Mouse (Mus musculus) CD4-positive helper T cell, adult 2 months (primary cell): ENCODE measurements around the gene Hebp1.
A peak's percentile ranks its signal among the peaks of the same experiment; 100 is the strongest.

Experiments used
- DNase-seq: peaks from one replicate; pipeline ENCODE4 v3.0.0-alpha.2; 2012; ENCODE audit warnings: low read depth, missing footprints, low spot score

Gene Hebp1

DNA sequence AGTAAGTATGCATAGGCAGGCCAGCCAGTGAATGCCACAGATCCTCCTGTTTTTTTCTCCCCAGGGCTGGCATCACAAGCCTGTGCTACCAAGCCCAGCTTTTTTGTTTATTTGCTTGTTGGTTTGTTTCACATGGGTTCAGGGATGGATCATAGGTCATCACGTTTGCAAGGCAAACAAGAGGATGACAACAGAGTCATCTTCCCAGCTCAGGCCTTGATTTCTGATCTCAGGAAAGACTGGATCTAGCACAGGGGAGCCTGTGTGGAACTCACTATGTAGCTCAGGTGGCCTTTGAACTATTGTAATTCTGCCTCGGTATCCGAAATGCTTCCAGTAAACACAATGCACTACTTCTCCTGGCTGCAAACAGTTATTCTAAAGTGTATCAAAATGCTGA lies 35.5 kb downstream of the Hebp1 start:
- no peak for DNase-seq

DNA sequence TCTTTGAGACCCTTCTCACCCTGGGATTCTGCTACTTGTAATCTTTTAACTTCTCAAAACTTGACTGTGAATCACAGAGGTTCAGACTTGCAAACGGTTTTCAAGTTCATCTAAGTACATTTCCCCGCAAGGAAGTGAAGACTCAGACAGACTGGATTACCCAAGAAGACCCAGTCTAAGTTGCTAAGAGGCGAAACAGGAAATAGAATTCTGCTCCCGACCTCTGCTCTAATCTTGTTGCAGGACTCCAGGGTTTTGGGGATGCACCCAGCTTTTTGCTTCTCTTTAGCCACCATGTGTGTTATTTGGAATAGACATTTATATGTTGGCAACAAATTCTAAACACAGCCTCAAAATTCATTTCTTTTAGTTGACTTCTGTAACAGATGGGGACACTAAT lies 36.5 kb downstream of the Hebp1 start:
- no peak for DNase-seq

DNA sequence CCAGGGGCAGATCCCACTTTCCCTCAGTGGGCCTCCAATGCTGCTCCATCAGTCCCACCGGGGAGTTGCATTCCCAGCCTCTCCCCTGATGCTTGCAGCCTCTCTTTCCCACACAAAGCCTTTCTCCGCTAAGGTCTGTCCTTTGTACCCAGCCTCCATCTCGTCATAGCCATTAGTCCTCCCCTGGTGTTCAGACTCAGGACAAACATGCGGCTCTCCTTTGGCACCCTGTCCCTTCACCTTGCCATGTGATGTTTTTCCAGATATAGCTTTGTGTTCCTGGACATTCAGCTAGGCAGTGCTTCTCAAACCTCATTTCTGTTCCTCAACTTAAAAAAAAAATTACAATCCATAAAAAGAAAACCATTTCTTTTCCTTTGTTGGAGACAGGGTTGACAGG lies 39.3 kb downstream of the Hebp1 start:
- DNase-seq = no peak

DNA sequence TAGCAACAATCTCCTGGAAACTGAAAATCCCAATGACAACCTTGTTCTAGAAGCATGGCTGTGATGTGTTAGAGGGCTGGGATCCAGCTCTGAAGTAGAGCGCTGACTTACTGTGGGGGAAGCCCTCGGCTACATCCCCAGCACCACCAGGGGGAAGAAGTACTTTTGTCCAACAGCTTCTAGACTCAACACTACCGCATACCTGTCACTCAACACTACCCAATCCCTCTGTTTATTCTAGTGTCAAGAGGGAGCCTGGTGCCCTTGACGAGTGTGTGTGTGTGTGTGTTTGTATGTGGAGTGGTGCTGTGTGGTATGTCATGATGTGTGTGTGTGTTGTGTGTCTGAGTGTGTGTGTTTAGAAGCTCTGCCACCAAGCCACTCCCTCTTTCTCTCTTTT lies 40.3 kb downstream of the Hebp1 start:
- no peak for DNase-seq

DNA sequence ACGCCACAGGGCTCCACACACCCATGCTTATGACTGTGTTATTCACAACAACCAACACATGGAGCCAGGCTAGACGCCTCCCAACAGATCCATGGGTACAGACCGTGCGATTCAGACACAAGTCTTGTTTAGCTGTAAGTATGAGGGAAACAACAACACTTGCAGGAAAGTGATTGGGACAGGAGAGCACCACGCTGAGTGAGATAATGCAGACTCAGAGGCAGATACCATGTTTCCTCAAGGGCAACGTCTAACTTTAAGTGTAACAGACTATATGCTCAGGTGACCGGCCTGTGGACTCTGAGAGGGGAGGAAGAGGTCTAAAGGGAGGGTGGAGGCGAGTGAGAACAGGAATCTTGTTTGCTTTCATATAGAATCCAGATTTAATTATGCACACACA lies 41.2 kb downstream of the Hebp1 start:
- DNase-seq = no peak

DNA sequence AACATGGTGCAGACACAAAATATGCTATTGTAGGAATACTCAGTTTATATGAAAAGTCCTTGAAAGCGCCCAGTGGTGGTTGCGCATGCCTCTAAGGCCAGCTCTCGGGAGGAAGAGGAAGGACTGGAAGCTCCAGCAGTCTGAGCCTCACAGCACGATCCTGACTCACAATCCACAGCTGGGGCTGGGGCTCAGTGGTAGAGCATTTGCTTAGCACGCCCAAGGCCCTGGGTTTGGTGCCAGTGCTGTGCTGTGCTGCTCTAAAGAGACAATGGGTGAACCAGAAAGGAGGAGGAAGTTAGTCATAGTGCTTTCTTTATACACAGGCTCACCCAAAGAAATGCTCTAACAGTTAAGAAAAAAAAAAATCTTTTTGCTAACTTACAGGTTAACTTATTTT lies 44.1 kb downstream of the Hebp1 start:
- DNase-seq = no peak

DNA sequence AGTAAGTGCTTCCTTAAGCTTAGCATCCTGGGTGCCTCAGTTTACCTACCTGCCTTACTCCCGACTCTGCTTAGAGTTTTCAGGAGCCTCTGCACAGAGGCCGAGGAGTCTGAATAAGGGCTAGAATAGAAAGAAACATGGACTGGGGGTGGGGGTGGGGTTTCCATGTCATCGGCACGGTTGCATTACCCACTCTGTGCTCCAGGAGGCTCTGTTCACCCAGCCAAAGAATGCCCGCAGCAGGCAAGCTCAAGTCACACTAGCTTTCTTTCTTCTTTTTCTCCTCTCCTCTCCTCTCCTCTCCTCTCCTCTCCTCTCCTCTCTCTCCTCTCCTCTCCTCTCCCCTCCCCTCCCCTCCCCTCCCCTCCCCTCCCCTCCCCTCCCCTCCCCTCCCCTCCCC lies 47.5 kb downstream of the Hebp1 start:
- DNase-seq = peak; percentile 22

DNA sequence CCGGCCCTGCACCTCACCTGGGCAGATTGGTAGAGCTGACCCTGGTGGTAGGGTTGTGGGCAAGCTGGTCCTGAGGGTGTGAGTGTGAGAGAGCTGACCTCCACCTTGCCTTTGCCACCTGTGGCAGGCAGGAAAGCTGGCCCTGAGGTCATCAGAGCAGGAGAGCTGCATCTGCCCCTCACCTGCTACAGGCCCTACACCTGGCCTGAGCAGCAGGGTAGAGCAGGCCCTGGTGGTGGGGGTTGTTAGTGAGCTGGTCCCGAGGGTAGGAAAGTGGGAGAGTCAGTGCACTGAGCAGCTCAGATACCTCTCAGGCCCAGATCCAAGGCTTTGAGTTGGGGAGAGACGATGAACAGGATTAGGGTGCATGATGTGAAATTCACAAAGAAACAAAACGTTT lies 48.1 kb downstream of the Hebp1 start:
- DNase-seq = no peak

DNA sequence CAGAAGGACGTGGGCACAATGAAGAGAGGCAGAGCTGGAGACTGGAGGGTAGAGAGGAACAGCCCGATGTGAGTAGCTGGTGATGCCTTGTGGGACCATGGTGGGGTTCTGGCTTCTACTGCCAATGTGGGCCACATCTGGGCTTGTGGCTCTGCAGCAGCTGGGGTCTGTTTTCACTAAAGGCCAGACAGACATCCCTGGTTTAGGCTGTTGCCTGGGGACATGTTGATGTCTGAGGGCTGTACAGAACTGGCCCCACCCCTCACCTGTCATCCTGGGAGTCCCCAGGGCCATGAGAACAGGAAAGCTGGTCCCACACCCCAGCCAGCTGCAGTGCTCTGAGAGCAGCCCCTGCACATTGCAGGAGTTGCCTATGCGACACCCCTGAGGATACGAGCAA lies 48.6 kb downstream of the Hebp1 start:
- DNase-seq = no peak

DNA sequence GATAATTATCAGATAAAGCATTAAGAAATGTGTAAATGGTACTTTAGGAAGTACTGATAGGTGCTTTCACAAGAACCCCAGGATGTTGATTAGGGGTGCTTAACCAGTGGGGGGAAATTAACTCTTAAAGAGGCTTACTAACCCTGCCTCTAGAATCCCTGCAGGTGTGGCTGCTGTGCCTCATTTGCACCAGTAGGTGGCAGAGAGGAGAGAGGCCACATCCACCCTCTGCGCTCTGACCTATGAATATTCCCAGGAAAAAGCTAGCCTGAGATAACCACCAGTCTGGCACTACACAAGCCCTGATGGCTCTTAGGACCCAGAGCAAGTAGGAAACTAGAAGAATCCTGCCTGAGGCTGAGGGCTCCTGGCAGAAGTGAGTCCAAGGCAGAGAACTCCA lies 49.3 kb downstream of the Hebp1 start:
- no peak for DNase-seq

DNA sequence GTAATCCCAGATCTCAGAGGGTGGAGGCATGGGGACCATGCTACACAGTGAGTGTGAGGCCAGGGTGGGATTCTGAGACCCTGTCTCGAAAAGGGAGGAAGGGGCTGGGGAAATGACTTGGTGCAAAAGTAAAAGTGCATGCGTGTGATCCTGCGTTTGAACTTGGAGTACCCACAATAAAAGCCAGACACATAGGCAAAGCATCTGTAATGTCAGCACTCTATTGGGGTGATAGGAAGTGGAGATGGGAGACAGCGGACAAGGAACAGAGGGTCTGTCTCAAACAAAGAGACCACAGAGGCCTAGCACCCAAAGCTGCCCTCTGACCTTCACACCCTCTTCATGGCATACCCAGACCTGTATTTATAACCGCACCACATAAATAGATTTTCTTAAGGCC lies 51.8 kb downstream of the Hebp1 start:
- no peak for DNase-seq

DNA sequence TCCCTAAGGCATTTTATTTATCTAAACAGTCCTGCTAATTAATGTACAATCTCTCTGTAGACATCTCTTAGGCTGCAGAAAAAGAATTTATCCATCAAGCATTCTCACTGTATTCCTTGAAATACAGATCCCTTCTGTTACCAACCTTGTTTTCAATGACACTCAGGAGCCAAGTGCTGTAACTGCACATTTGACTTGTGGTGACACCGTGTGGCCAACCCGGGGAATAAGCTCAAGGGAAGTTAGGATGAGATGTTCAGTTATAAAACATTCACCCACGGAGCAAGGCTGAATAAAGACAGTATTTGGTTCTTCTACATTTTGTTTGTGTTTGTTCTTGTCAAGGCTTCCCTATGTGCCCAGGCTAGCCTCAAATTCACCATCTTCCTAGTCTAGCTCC lies 53.3 kb downstream of the Hebp1 start:
- no peak for DNase-seq

DNA sequence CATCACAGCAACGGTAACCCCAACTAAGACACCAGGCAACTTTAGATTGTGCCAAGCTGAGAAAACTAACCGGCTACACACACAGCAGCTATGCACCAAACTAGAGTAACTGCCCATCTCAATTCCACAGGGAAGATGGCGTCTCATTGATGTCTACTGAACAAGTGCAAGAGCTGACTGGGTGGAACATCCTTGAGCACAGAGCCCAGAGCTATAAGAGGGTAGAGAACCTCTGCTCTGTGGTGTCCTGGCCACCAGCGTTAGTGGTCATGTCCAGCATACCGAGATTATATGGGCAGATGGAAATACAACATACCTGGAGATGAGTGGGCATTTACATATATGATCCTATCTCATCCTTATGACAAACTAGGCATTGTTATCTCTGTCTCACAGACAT lies 54.7 kb downstream of the Hebp1 start:
- DNase-seq = no peak

DNA sequence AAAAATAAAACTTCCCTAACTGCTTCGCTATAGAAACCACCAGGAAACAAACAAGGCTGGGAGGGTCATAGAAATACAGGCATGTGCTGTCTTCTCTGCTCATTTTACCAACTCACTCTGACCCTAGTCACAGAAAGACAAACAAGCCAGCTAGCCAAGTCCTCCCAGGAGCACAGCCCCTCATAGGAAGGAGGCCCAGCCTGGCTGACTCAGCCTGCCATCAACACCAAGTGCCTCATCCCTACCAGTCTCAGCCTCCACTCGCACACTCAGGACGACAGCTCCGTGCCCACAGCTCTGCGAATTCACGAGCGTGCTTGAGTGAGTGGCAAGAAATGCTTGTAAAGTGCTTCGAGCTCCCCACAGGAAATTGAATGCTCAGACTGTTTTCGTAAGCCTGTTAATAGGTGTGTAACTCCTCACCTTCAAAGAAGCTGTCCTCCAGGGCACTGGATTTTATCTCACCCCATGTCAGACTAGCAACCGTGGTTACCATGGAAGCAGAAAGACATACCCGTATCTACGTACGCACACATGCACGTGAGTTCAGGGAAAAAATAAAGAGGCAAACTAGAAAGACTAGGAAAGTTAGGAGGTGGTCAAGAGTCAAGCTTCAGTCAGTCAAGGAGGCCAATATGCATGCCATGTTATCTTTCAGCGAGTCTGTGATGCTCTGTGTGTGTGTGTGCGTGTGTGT lies 56.2 kb downstream of the Hebp1 start:
- no peak for DNase-seq

DNA sequence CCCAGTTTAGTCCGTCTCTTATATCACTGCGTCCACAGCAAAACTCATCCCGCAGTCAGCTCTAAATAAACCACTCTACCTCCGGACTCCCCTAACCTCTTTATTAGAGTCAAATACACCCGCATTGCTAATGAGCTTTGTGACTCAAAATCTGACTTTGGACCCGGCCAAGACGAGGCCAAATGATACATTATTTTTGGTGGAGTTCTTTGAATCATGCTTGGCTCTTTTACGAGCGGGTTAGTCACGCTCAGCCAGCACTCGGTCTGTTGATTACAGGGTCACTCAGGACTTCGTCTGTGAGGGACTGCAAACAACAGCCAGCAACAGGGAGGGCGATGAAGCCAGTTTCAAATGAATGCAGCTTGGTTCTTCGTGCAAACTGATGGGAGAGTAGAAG lies 59.1 kb downstream of the Hebp1 start:
- DNase-seq = no peak

DNA sequence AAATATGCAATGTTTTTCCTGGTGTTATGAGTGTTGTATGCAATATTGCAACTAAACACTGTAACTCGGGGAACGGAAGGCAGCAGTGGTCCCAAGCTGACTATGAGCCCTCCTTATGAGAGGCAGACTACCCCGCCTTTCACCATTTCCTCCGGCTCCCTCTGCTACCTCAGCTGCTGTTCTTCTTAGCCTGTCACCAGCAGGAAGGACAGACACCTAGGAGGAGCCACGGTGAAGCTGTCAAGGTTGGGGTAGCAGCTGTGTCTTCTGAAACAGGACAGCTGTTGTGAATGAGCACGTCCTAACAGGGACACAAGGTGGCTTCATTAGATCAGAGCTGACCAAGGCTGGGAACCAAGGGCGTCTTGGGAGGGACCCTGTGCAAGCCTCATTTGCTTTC lies 59.6 kb downstream of the Hebp1 start:
- DNase-seq = no peak

DNA sequence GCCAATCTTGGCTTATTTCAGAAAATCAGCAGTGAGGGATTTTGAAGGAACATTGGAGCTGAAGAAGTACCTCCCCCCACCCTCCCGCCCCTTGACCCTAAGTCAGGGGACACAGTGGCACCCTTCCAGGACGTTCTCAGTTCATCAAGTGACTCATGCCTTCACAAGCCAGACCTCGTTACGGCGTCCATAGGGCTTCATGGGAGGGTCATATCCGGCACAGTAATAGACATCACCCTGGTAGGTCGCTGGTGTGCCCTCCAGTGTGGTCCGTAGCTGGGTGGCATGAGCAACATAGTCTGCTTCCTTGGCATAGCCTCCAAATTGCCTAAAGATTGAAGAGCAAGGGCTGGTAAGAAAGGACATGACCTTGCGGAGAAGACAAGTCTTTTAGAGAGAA lies 60.1 kb downstream of the Hebp1 start:
- no peak for DNase-seq

DNA sequence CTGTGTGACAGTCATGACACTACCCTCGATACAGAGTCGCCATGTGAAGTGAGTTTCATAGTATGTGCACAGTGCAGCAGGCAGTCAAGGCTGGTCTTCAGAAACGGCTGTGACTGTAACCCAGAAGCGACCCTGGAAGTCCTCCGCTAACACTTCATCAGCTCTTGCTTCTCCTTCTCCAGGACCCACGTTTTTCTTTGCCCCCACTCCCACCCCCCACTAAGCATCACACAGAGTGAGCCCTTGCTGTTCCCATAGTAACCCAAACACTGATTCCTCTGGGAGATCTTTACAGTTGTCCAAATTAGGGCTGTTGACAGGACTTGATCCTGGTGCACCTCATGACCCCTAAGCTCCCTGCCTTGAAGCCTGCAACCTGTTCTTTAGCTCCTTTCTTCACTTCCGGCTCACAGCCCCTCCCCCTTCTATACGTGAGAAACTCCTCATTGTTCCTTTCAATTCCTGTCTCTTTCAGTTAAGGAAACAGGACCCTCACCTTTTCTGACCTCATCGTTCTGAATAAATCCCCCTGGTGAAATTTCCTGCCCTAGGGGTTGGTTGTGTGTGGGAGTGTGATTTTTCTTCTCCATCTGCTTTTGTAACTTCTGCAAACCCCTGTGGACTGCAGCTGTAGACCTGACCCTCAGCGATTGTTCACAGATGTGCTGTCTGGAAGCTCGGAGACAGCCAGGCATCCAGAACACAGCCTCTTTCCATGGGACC lies 61.2 kb downstream of the Hebp1 start:
- DNase-seq = no peak

DNA sequence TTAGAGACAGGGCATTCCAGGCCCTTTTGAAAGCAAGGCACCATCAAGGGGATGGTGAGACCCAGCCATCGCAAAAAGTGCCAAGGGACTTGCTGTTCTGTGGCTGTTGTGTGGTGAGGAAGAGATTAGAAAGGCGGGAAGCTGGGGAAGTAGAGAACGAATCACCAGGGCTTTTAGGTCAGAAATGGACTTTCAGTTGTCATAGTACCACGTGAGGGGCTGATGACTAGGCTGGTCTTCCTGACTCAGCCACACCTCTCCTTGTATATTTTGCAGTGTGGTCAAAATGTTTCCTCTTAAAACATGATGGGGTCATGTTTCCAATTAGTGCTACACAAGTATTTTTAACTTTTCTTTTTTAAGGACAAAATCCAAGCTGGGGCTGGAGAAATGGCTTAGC lies 62.1 kb downstream of the Hebp1 start:
- DNase-seq = no peak

DNA sequence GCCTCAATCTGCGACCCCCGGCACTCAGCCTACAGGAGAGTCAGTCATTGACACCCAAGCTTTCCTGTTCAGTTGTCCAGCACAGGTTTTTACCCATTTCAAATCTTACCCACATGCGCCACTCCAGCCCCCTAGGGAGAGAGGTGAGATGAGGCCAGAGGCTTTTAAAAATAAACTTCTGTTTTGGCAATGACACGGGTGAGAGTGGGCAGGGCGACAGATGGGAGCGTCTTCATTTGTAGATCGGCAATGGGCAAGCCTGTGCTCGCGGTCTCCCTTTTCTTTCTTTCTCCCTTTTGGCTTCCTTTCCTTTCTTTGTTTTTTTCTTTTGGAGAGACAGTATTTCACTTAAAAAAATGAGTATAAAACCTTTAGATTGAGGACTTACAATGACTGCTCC lies 64.3 kb downstream of the Hebp1 start:
- no peak for DNase-seq

DNA sequence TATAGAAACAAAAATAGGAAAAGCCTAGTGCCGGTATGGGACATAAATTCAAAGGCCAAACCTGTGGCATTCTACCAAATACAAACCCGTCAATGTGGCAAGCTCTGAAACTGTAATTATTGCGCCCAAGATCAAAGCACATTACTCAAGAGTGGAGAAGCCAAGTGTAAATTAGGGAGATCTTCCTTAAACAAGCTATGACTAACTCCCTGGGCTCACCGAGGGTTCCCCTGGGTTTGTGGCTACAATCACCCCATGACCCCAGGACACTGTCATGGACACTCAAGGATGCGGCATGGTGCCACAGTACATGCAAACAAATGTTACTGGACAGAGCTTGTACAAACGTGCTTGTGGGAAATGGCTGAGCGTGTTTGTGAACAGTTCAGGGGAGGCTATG lies 64.7 kb downstream of the Hebp1 start:
- DNase-seq = no peak

DNA sequence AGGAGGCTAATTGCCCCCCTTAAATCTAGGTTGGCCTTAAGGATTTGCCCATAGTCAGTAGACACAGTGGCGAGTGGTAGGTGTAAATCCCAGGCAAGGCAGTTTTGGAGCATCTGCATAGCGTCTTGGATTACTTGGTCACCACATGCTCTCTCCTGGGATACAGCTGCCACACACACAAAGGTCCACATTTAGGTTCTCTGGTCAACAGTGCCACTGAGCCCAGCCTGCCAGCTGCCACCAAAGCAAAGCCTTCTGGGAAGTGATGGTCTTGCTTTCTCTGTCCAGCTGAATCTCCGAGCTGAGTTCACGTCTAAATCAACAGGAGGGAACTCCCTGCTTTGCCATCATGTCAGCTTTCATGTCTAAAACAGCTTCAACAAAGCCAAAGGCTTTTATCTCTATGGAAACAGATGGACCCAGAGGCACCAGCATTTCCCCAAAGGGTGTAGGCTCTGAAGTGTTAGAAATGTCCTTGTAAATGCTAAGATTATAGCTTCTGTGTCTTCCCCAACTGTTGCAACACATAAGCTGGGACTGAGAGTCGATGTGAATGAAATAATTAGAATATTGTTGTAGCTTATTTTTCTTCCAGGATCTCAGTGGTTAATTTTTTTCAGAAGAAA lies 73.0 kb downstream of the Hebp1 start:
- no peak for DNase-seq

DNA sequence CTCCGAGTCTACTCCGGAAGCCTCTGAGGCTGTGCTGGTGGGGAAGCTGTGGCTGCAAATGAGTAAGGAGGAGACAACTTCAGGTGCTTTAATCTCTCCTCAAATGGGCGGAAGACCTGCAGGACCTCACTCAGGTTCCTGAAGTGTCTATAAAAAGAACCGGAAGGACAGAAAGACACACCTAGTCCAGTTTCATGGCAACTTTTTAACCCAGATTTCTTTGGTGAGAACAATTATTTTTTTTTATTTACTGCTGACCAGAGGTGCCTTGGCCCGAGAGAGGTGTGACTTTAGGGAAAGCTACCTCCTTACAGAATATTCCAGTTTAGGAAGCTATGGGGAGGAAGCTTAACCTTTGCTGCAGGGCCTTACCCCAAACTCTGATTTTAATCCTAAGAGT lies 79.6 kb downstream of the Hebp1 start, which contains the start of gene Gprc5d:
Gene Gprc5d, minus strand, starts transcription at position 101 of the 400 bp plus-strand sequence.
- no peak for DNase-seq
